23 mouse cellular contexts compared by ENCODE assay signal in the genomic region with DNA sequence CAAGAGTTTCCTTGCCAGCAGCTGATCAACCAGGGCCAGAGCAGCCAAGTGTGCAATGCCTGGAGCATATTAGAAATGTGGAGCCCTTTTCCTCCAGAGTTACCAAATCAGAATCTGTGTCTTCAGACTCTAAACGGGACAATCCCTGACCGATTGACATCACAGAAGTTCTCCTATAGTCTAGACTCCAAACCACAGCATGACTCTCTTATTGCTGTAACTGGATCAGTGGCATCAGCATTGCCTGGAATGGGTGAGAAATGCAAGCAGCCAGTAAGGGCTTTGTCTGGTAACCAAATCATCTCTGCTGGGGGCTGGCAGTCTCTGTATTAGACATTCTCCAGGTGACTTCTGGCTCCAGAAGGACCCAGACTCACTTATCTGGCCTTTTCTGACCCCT. TPM values are rescaled to one million over a fixed set of nuclear protein-coding genes. Genes with fewer than 3 reads are reported as not detected.
A peak's percentile ranks its signal among the peaks of the same experiment; 100 is the strongest.
DNase-seq lines count a peak whose midpoint lies in the region; ATAC-seq and TF ChIP-seq lines count a peak whose summit lies in the region.
"Had no signal": no experiment of that assay in that cellular context is flagged by ENCODE, and none has a peak within 500 bp of the region (broad histone marks: within the 10 kb centered on the region; RNA-seq: fewer than 3 reads in every experiment).

No protein-coding gene starts in this region.

- ATAC-seq in embryonic facial prominence, embryonic 11.5 days (replicated peaks; ENCODE audit: insufficient number of reproducible peaks, low FRiP score, low TSS enrichment, low read depth) = no peak
- ATAC-seq in kidney, embryonic 15.5 days (replicated peaks; ENCODE audit: low FRiP score) = no peak; the same call in 1 of the 2 replicates
- ATAC-seq in heart, embryonic 12.5 days (ENCODE audit: insufficient number of reproducible peaks, low FRiP score) = no peak
- ATAC-seq: forebrain, postnatal 0 days; hindbrain, postnatal 0 days; intestine, embryonic 16.5 days had no signal

- no peak for TF ChIP-seq CTCF in lung, adult 2 months (IDR thresholded peaks at IDR 0.05; ENCODE audit: insufficient read depth, low read length)

- no peak overlapping the region for H3K4me3 ChIP-seq in embryonic facial prominence, embryonic 11.5 days (ENCODE audit: low read depth, low read length)
- H3K4me3 ChIP-seq in embryonic facial prominence, embryonic 10.5 days = no peak overlapping the region
- no peak overlapping the region for H3K4me3 ChIP-seq in lung, adult 2 months (replicated peaks; ENCODE audit: extremely low read depth, low read depth, low read length)
- H3K4me3 ChIP-seq in kidney, embryonic 15.5 days (replicated peaks) = no peak overlapping the region
- H3K4me3 ChIP-seq in heart, embryonic 12.5 days = no peak overlapping the region
- H3K4me3 ChIP-seq: embryonic facial prominence, embryonic 15.5 days; hindbrain, embryonic 10.5 days; left cerebral cortex, adult 2 months; liver, embryonic 13.5 days; megakaryocyte, embryonic 14.5 days; stomach, embryonic 15.5 days had no signal

- H3K4me2 ChIP-seq in embryonic facial prominence, embryonic 11.5 days (ENCODE audit: low read depth, low read length) = no peak overlapping the region
- H3K4me2 ChIP-seq in kidney, embryonic 15.5 days = no peak overlapping the region
- no peak overlapping the region for H3K4me2 ChIP-seq in heart, embryonic 12.5 days
- H3K4me2 ChIP-seq: embryonic facial prominence, embryonic 15.5 days; heart, embryonic 11.5 days; liver, embryonic 13.5 days; stomach, embryonic 15.5 days had no signal

- no peaks in the 10 kb centered on the region for H3K4me1 ChIP-seq in embryonic facial prominence, embryonic 11.5 days (ENCODE audit: control insufficient read depth, insufficient read depth, low read length)
- H3K4me1 ChIP-seq in embryonic facial prominence, embryonic 10.5 days = peaks cover 24% of the 10 kb centered on the region
- H3K4me1 ChIP-seq in lung, adult 2 months (ENCODE audit: control insufficient read depth, insufficient read depth, low read length) = peaks cover 7% of the 10 kb centered on the region
- peaks cover 14% of the 10 kb centered on the region; the same call in 1 of the 2 replicates for H3K4me1 ChIP-seq in kidney, embryonic 15.5 days
- H3K4me1 ChIP-seq in heart, embryonic 12.5 days (replicated peaks) = 0 out of 2 replicates have a peak, but pooled peaks cover 4% of the 10 kb centered on the region
- H3K4me1 ChIP-seq: hindbrain, embryonic 10.5 days; liver, embryonic 13.5 days; megakaryocyte, embryonic 14.5 days; stomach, embryonic 15.5 days had no signal

- no peak for TF ChIP-seq POLR2A in lung, adult 2 months (IDR thresholded peaks at IDR 0.05; ENCODE audit: borderline replicate concordance, extremely low read depth, low read depth, low read length)

- DNase-seq in embryonic facial prominence, embryonic 11.5 days (ENCODE audit: low spot score) = peak; percentile 9
- DNase-seq in embryonic facial prominence, embryonic 10.5 days (ENCODE audit: low spot score) = no peak
- peak; percentile 28 for DNase-seq in lung, postnatal 10 days
- DNase-seq in lung, adult 2 months = no peak
- DNase-seq in ovary, postnatal 36 days (ENCODE audit: low spot score) = no peak
- DNase-seq: cerebellum, adult 11-12 months; gastrocnemius, postnatal 14 days; heart, adult 11 months; liver, embryonic 13.5 days; retina, postnatal 1 day; thymus, adult 18-20 months; thymus, postnatal 4 days had no signal

- no peaks in the 10 kb centered on the region for H3K27me3 ChIP-seq in embryonic facial prominence, embryonic 11.5 days (ENCODE audit: control insufficient read depth, insufficient read depth, low read length)
- no peaks in the 10 kb centered on the region for H3K27me3 ChIP-seq in embryonic facial prominence, embryonic 10.5 days (replicated peaks; ENCODE audit: low read depth, poor library complexity, severe bottlenecking)
- no peaks in the 10 kb centered on the region for H3K27me3 ChIP-seq in kidney, embryonic 15.5 days
- no peaks in the 10 kb centered on the region for H3K27me3 ChIP-seq in heart, embryonic 12.5 days (replicated peaks)
- H3K27me3 ChIP-seq: embryonic facial prominence, embryonic 15.5 days; liver, embryonic 13.5 days; megakaryocyte, embryonic 14.5 days; stomach, embryonic 15.5 days had no signal

- 52% methylated on average over 2 of the region's 2 CpGs for WGBS in embryonic facial prominence, embryonic 11.5 days
- 63% methylated on average over 2 of the region's 2 CpGs for WGBS in embryonic facial prominence, embryonic 10.5 days
- WGBS in lung, adult 2 months = 74% methylated on average over 2 of the region's 2 CpGs
- WGBS in kidney, embryonic 15.5 days = 54% methylated on average over 2 of the region's 2 CpGs
- WGBS in heart, embryonic 12.5 days = 63% methylated on average over 2 of the region's 2 CpGs

- H3K9me3 ChIP-seq in embryonic facial prominence, embryonic 11.5 days (replicated peaks; ENCODE audit: control insufficient read depth, low read length) = no peaks in the 10 kb centered on the region
- no peaks in the 10 kb centered on the region for H3K9me3 ChIP-seq in embryonic facial prominence, embryonic 10.5 days
- no peaks in the 10 kb centered on the region for H3K9me3 ChIP-seq in kidney, embryonic 15.5 days (replicated peaks)
- H3K9me3 ChIP-seq in heart, embryonic 12.5 days (replicated peaks) = no peaks in the 10 kb centered on the region
- H3K9me3 ChIP-seq: embryonic facial prominence, embryonic 15.5 days; hindbrain, embryonic 10.5 days; liver, embryonic 13.5 days; megakaryocyte, embryonic 14.5 days; stomach, embryonic 15.5 days had no signal

- no peak overlapping the region for H3K9ac ChIP-seq in embryonic facial prominence, embryonic 11.5 days (replicated peaks; ENCODE audit: low read length)
- H3K9ac ChIP-seq in kidney, embryonic 15.5 days = no peak overlapping the region
- no peak overlapping the region for H3K9ac ChIP-seq in heart, embryonic 12.5 days
- H3K9ac ChIP-seq: embryonic facial prominence, embryonic 15.5 days; forebrain, postnatal 0 days; liver, embryonic 13.5 days; stomach, embryonic 15.5 days had no signal

- H3K36me3 ChIP-seq in embryonic facial prominence, embryonic 11.5 days (replicated peaks; ENCODE audit: control insufficient read depth, insufficient read depth, low read depth, low read length) = no peaks in the 10 kb centered on the region
- no peaks in the 10 kb centered on the region for H3K36me3 ChIP-seq in embryonic facial prominence, embryonic 10.5 days (replicated peaks)
- no peaks in the 10 kb centered on the region for H3K36me3 ChIP-seq in kidney, embryonic 15.5 days
- no peaks in the 10 kb centered on the region for H3K36me3 ChIP-seq in heart, embryonic 12.5 days
- H3K36me3 ChIP-seq: embryonic facial prominence, embryonic 15.5 days; hindbrain, embryonic 10.5 days; liver, embryonic 13.5 days; stomach, embryonic 15.5 days had no signal

- no peak overlapping the region for H3K27ac ChIP-seq in embryonic facial prominence, embryonic 11.5 days (replicated peaks; ENCODE audit: low read depth, low read length)
- no peak overlapping the region for H3K27ac ChIP-seq in embryonic facial prominence, embryonic 10.5 days (replicated peaks)
- H3K27ac ChIP-seq in kidney, embryonic 15.5 days = 0 out of 2 replicates have a peak overlapping the region, but pooled peaks have one; percentile 13
- H3K27ac ChIP-seq in heart, embryonic 12.5 days (ENCODE audit: poor library complexity, severe bottlenecking) = no peak overlapping the region
- H3K27ac ChIP-seq: embryonic facial prominence, embryonic 15.5 days; hindbrain, embryonic 10.5 days; hindbrain, postnatal 0 days; left cerebral cortex, adult 2 months; liver, embryonic 13.5 days; stomach, embryonic 15.5 days had no signal

RNA-seq across cellular contexts. Expression of gene Pcsk5, which starts 37.0 kb away (rescaled TPM):
- polyA plus RNA-seq in embryonic facial prominence, embryonic 11.5 days (2014; fragmentation: Nextera tagmentation; extraction: Ambion mirVana) = 17.0 and 20.4 TPM in 2 replicates
- polyA plus RNA-seq in embryonic facial prominence, embryonic 10.5 days (2016; fragmentation: Nextera tagmentation; extraction: Ambion mirVana) = 10.7 and 14.3 TPM in 2 replicates
- polyA plus RNA-seq in lung, adult 2 months (2012; rRNA removed) = 8.8 and 11.2 TPM in 2 replicates
- polyA plus RNA-seq in kidney, embryonic 15.5 days (2015; fragmentation: Nextera tagmentation; extraction: Ambion mirVana) = 24.0 and 27.8 TPM in 2 replicates
- polyA plus RNA-seq in heart, embryonic 12.5 days (2016; fragmentation: Nextera tagmentation; extraction: Ambion mirVana) = 24.6 and 25.4 TPM in 2 replicates

Comparison
In these comparisons a context has a peak if more than half of its experiments do, and no peak if none do; other contexts are left out.
1. DNase-seq: peak in embryonic facial prominence, embryonic 11.5 days (single experiment) and lung, postnatal 10 days (single experiment); none in embryonic facial prominence, embryonic 10.5 days (single experiment), lung, adult 2 months (single experiment) and ovary, postnatal 36 days (single experiment).